Mouse (Mus musculus) ES-Bruce4 (cell line): Measurements from ENCODE around the gene Mrc2. TPM values are rescaled to one million over a fixed set of nuclear protein-coding genes. Genes with fewer than 3 reads are reported as not detected.

Source experiments
- H3K27ac ChIP-seq: 2 replicates; pipeline ENCODE4 v1.5.1; 2012; ENCODE audit warnings: low read length, inconsistent platforms; ENCODE audit not compliant: insufficient read depth
- H3K27me3 ChIP-seq: 2 replicates; pipeline ENCODE4 v1.6.1; 2012; ENCODE audit warnings: mild to moderate bottlenecking, low read length, inconsistent platforms; ENCODE audit not compliant: control insufficient read depth, poor library complexity, insufficient read depth, severe bottlenecking
- H3K36me3 ChIP-seq: 2 replicates; pipeline ENCODE4 v1.6.1; 2012; ENCODE audit warnings: inconsistent platforms, mild to moderate bottlenecking, low read length, moderate library complexity; ENCODE audit not compliant: control insufficient read depth, poor library complexity, insufficient read depth, severe bottlenecking
- H3K4me1 ChIP-seq: one replicate; pipeline ENCODE4 v1.8.1; 2011; ENCODE audit warnings: low read length; ENCODE audit not compliant: control insufficient read depth, insufficient read depth
- H3K4me3 ChIP-seq: 2 replicates; pipeline ENCODE4 v1.5.1; 2011; ENCODE audit warnings: low read depth, mild to moderate bottlenecking, low read length
- H3K9ac ChIP-seq: 2 replicates; pipeline ENCODE4 v1.6.1; 2012; ENCODE audit warnings: low read depth, mild to moderate bottlenecking, inconsistent platforms; ENCODE audit not compliant: poor library complexity, severe bottlenecking
- H3K9me3 ChIP-seq: replicated peaks from 2 replicates; pipeline ENCODE4 v1.6.1; 2012; ENCODE audit warnings: mild to moderate bottlenecking, low read length, inconsistent platforms; ENCODE audit not compliant: control insufficient read depth, poor library complexity, insufficient read depth, severe bottlenecking
- CTCF ChIP-seq: IDR thresholded peaks from one replicate; pipeline ENCODE4 v1.8.1; 2011; ENCODE audit warnings: low read depth, low read length
- EP300 ChIP-seq: IDR thresholded peaks from 2 replicates; pipeline ENCODE4 v1.6.1; 2011; ENCODE audit warnings: low read depth, low read length; ENCODE audit not compliant: insufficient read depth
- POLR2A ChIP-seq: IDR thresholded peaks from one replicate; pipeline ENCODE4 v1.8.1; 2011; ENCODE audit warnings: low read length; ENCODE audit not compliant: insufficient read depth
- polyA plus RNA-seq: library from polyadenylated mRNA; stranded (reverse); fragments of >200 nt; gene quantifications from 2 replicates; pipeline ENCODE4 v1.2.4, GENCODE M21; 2011; ENCODE audit warnings: low read depth; ENCODE audit not compliant: missing spikeins, insufficient read depth, insufficient read length

The Mrc2 gene
- polyA plus RNA-seq, 1 experiment, result 4.5 TPM

DNA sequence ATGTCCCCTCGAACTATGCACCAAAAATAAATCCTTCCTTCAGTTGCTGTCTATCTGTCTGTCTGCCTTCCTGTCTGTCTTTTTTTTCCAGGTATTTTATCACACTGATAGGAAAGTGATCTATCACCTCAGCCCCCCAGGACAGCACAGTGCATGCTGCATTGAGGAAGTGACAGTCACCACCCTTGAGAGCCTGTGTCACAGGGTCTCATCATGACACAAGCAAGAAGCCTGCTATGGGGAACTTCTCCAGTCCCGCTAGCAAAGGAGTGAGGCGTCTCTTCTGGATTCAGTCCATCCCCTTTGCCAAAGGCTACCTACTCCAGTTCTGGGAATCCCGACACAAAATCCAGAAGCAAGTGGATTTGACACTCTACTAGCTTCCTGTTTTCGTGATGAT lies 76.4 kb downstream of the Mrc2 start:
- Histone ChIP-seq H3K9me3 (no peaks in the 10 kb centered on the region), H3K9ac (no peak overlapping the region), H3K4me1 (no peaks in the 10 kb centered on the region), H3K4me3 (no peak overlapping the region), H3K36me3 (no peaks in the 10 kb centered on the region), H3K27me3 (no peaks in the 10 kb centered on the region), H3K27ac (no peak overlapping the region)
- TF ChIP-seq EP300, result no peak
- TF ChIP-seq CTCF, result no peak
- no peak for TF ChIP-seq POLR2A

DNA sequence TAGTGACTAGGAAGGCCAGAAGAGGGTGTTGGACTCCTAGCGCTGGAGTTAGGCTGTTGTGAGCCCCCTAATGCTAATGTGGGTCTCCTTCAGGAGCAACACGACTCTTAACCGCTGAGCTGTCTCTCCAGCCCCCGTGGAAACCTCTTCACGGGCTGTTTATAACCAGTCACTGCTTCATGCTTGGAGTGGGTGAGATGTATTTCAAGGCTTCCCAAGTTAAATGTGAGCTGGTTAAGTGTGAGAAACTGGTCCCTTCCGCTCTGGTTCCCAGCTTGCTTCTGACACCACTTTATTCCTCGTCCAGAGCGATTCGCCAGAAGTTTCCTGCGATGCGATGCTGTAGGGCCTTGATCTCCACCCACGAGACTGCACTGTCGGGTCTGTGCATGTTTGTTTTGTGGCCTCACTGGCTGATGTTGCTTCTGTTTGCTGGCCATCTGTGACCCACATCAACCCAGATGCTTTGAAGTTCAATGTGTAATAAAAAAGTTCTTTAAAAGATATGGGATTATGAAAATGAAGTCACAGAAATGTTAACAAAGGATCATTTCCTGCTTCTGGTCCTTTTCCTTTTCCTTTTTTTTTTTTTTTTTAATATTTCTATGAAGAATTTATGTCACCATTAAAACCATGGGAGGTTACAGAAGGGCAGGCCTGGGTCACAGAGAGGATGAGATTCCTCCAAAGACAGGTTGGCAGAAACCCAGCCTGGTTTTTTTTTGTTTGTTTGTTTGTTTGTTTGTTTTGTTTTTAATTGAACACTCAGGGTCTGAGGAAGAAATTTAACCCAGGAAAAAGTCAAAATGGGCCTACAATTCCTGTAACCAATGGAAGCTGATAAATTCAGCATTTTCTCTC lies 77.3 kb downstream of the Mrc2 start:
- H3K4me1 ChIP-seq, result no peaks in the 10 kb centered on the region
- no peak overlapping the region for H3K4me3 ChIP-seq
- H3K9ac ChIP-seq, result no peak overlapping the region
- no peak for TF ChIP-seq EP300
- no peak for TF ChIP-seq POLR2A
- no peak for TF ChIP-seq CTCF
- no peaks in the 10 kb centered on the region for H3K36me3 ChIP-seq
- H3K9me3 ChIP-seq, result no peaks in the 10 kb centered on the region
- no peak overlapping the region for H3K27ac ChIP-seq
- H3K27me3 ChIP-seq, result no peaks in the 10 kb centered on the region

DNA sequence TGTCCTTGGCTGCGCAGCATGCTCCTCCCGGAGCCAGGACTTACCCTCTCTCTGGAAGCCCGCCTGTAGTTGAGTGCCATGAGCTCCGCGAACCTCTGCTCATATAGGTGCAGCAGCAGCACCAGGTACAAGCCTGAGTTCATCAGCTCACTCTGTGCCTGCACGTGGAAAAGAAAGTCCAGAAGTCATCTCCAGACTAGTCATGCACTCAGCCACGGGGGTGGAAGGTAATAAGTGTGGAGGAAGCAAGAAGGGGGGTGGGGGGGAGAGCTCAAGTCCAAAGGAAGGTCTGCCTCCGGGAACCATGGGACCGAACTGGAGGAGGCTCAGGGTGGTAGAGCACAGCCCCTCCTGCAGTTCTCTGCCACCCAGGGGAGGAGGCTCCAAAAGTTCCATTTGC lies 79.4 kb downstream of the Mrc2 start:
- H3K27ac ChIP-seq, result no peak overlapping the region
- H3K9me3 ChIP-seq, result no peaks in the 10 kb centered on the region
- H3K4me1 ChIP-seq, result no peaks in the 10 kb centered on the region
- H3K36me3 ChIP-seq, result no peaks in the 10 kb centered on the region
- H3K27me3 ChIP-seq, result no peaks in the 10 kb centered on the region
- H3K9ac ChIP-seq, result no peak overlapping the region
- no peak overlapping the region for H3K4me3 ChIP-seq
- TF ChIP-seq EP300 (no peak), POLR2A (no peak), CTCF (no peak)

DNA sequence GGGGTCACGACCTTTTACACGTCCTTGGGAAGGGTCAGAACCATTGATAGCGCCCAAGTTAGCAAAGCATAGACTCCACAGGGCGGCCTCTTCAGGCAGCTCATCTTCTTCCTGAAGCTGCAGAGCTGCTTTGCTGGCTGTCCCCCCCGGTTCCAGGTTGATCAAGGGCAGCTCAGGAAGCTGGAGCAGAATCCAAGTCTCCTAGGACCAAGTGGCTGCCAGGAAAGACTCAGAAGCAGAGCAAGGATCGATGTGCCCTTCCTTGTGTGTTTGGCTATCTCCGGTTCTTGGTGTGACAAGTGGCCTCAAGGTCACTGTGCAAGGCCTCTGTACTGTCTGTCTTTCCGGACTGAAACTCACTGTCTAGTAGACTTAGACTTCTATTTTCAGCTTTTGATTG lies 81.4 kb downstream of the Mrc2 start:
- TF ChIP-seq EP300 (no peak), POLR2A (no peak), CTCF (no peak)
- Histone ChIP-seq H3K36me3 (no peaks in the 10 kb centered on the region), H3K9me3 (no peaks in the 10 kb centered on the region), H3K4me3 (no peak overlapping the region), H3K4me1 (no peaks in the 10 kb centered on the region), H3K27ac (no peak overlapping the region), H3K9ac (no peak overlapping the region), H3K27me3 (no peaks in the 10 kb centered on the region)

DNA sequence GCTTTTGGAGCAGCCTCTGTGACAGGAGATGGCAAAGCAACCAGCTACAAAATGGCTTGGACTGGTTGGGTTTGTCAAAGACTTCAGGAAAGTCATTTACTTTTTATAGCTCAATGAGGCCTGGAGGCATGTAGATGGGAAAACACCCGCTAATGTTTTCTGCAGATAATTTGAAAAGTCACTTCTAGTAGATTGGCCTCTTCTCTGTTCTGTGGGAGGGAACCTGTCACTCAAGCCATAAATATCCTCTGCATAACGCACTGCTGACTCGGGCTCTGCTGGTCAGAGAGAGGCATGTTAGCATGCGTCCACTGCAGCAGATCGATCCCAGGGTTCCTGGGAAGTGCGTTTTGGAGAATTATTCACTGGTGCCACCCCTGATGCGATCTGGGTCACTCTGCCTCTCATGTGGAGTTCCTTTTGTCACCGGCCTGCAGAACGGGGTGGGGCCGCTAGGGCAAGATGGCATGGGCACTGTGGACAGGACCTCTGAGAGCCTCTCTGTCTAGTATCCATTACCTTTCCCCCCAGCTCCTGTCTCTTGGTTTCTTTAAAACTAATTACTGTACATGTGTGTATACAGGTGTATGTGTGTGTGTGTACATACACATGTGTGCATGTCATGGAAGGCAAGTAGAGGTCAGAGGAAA lies 82.2 kb downstream of the Mrc2 start:
- TF ChIP-seq EP300, result no peak
- no peak for TF ChIP-seq POLR2A
- no peak for TF ChIP-seq CTCF
- Histone ChIP-seq H3K27ac (no peak overlapping the region), H3K36me3 (no peaks in the 10 kb centered on the region), H3K9me3 (no peaks in the 10 kb centered on the region), H3K4me1 (no peaks in the 10 kb centered on the region), H3K9ac (no peak overlapping the region), H3K4me3 (no peak overlapping the region), H3K27me3 (no peaks in the 10 kb centered on the region)

DNA sequence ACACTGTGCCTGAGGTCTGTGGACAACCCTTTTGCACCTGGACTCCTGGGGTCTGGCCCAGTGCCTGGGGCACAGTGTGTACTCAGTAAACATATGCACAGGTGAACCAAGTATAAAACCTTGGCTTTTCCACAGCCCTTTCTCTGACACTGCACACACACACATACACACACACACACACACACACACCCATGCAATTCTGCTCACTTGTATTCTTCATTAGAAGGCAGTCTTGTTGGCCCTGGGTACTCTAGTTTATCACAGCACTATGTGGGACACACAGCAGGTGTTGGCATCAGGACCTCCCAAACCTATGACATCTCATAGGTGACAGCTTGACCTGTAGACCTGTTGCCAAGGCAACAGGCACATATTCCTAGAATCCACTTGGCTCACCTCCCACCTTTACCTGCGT lies 83.4 kb downstream of the Mrc2 start:
- H3K4me3 ChIP-seq, result no peak overlapping the region
- H3K9ac ChIP-seq, result no peak overlapping the region
- no peaks in the 10 kb centered on the region for H3K4me1 ChIP-seq
- H3K9me3 ChIP-seq, result no peaks in the 10 kb centered on the region
- H3K27ac ChIP-seq, result no peak overlapping the region
- no peaks in the 10 kb centered on the region for H3K27me3 ChIP-seq
- TF ChIP-seq POLR2A, result no peak
- no peak for TF ChIP-seq CTCF
- no peak for TF ChIP-seq EP300
- H3K36me3 ChIP-seq, result no peaks in the 10 kb centered on the region
